Mouse (Mus musculus) stomach, embryonic 14.5 days (tissue): ENCODE results near the gene Slc6a17. TPM values are rescaled to one million over a fixed set of nuclear protein-coding genes. Genes with fewer than 3 reads are reported as not detected.

Experiments used
- ATAC-seq: fragments of 200-750 bp; cut with Nextera tagmentation; 2 replicates; pipeline ENCODE4 v1.8.0; 2017; ENCODE audit warnings: low read depth, moderate TSS enrichment; ENCODE audit not compliant: insufficient number of reproducible peaks, insufficient read depth, low FRiP score
- H3K27ac ChIP-seq: fragments of 300-500 bp; sonication (generic); 2 replicates; pipeline ENCODE4 v1.5.1; 2014; ENCODE audit warnings: mild to moderate bottlenecking, low read length, moderate library complexity, mixed read lengths
- H3K27me3 ChIP-seq: fragments of 300-500 bp; sonication (generic); 2 replicates; pipeline ENCODE4 v1.6.1; 2014; ENCODE audit warnings: low read length, control low read depth, mixed read lengths; ENCODE audit not compliant: control insufficient read depth, insufficient read depth
- H3K36me3 ChIP-seq: fragments of 300-500 bp; sonication (generic); 2 replicates; pipeline ENCODE4 v1.6.1; 2014; ENCODE audit warnings: mild to moderate bottlenecking, control low read depth, low read length, moderate library complexity, mixed read lengths; ENCODE audit not compliant: control insufficient read depth, insufficient read depth
- H3K4me1 ChIP-seq: fragments of 300-500 bp; sonication (generic); 2 replicates; pipeline ENCODE4 v1.6.1; 2014; ENCODE audit warnings: low read length, control low read depth, mixed read lengths; ENCODE audit not compliant: control insufficient read depth, insufficient read depth
- H3K4me2 ChIP-seq: fragments of 300-500 bp; sonication (generic); replicated peaks from 2 replicates; pipeline ENCODE4 v1.6.1; 2014; ENCODE audit warnings: low read depth, low read length, control low read depth
- H3K4me3 ChIP-seq: fragments of 300-500 bp; sonication (generic); 2 replicates; pipeline ENCODE4 v1.5.1; 2014; ENCODE audit warnings: low read depth, low read length, control low read depth
- H3K9ac ChIP-seq: fragments of 300-500 bp; sonication (generic); replicated peaks from 2 replicates; pipeline ENCODE4 v1.6.1; 2014; ENCODE audit warnings: low read depth, mild to moderate bottlenecking, control low read depth, low read length, moderate library complexity, mixed read lengths
- H3K9me3 ChIP-seq: fragments of 300-500 bp; sonication (generic); 2 replicates; pipeline ENCODE4 v1.6.1; 2016; ENCODE audit warnings: low read depth, low read length, control low read depth; ENCODE audit not compliant: control insufficient read depth
- WGBS: fragments of 180-500 bp; shearing (Covaris S2); extraction: QIAGEN DNeasy Blood & Tissue Kit; methylation state at CpG from one replicate; pipeline ENCODE4 v1.1.7; 2014; 5-methylcytosine and 5-hydroxymethylcytosine counted together
- polyA plus RNA-seq: library from polyadenylated mRNA; unstranded; fragments of >200 nt; fragmentation: Nextera tagmentation; extraction: Ambion mirVana; gene quantifications from 2 replicates; pipeline ENCODE4 v1.2.1, GENCODE M21; 2014

The Slc6a17 gene
- polyA plus RNA-seq, 1 experiment from 2014 or later, result 2.2 TPM

- Histone ChIP-seq H3K9ac (no peak overlapping the region), H3K36me3 (no peaks in the 10 kb centered on the region), H3K4me3 (no peak overlapping the region), H3K27ac (no peak overlapping the region), H3K27me3 (0 out of 2 replicates have a peak, but pooled peaks cover 2% of the 10 kb centered on the region), H3K9me3 (no peaks in the 10 kb centered on the region), H3K4me2 (no peak overlapping the region), H3K4me1 (no peaks in the 10 kb centered on the region)
- 81% methylated on average over 11 of the region's 11 CpGs for WGBS
- ATAC-seq, result no peak
Measured at GRCm38 (mm10) chr3:107468106-107468505, 49.7 kb downstream of the Slc6a17 start.

- H3K27me3 ChIP-seq, result peaks cover 7% of the 10 kb centered on the region; the same call in 1 of the 2 replicates
Measured at GRCm38 (mm10) chr3:107466577-107466976, 51.2 kb downstream of the Slc6a17 start.

GRCm38 (mm10) chr3:107462160-107462559 is 55.7 kb downstream of the Slc6a17 start:
- H3K9me3 ChIP-seq, result no peaks in the 10 kb centered on the region
- 0 out of 2 replicates have a peak, but pooled peaks have one; percentile 16 for ATAC-seq
- WGBS, result 14% methylated on average over 5 of the region's 5 CpGs
- H3K4me3 ChIP-seq, result no peak overlapping the region
- H3K27me3 ChIP-seq, result peaks cover 49% of the 10 kb centered on the region
- H3K4me1 ChIP-seq, result peaks cover 14% of the 10 kb centered on the region; the same call in 1 of the 2 replicates
- no peak overlapping the region for H3K27ac ChIP-seq
- no peak overlapping the region for H3K9ac ChIP-seq
- H3K4me2 ChIP-seq, result no peak overlapping the region
- H3K36me3 ChIP-seq, result no peaks in the 10 kb centered on the region

More at GRCm38 (mm10) chr3:107466577-107466976, 51.2 kb downstream of the Slc6a17 start:
- Histone ChIP-seq H3K27ac (no peak overlapping the region), H3K9ac (no peak overlapping the region), H3K4me2 (no peak overlapping the region), H3K36me3 (no peaks in the 10 kb centered on the region), H3K4me3 (no peak overlapping the region), H3K9me3 (no peaks in the 10 kb centered on the region), H3K4me1 (no peaks in the 10 kb centered on the region)
- WGBS, result 6% methylated on average over 6 of the region's 6 CpGs
- ATAC-seq, result no peak

GRCm38 (mm10) chr3:107459773-107460431 is 57.9 kb downstream of the Slc6a17 start:
- no peak overlapping the region for H3K27ac ChIP-seq
- H3K4me1 ChIP-seq, result peaks cover 14% of the 10 kb centered on the region; the same call in 1 of the 2 replicates
- H3K27me3 ChIP-seq, result peaks cover 65% of the 10 kb centered on the region
- peak overlapping the region; percentile 76 for H3K4me2 ChIP-seq
- ATAC-seq, result peak; percentile 51
- WGBS, result under 1% methylated on average over 39 of the region's 69 CpGs
- no peak overlapping the region for H3K9ac ChIP-seq
- peak overlapping the region; percentile 42 for H3K4me3 ChIP-seq
- no peaks in the 10 kb centered on the region for H3K36me3 ChIP-seq
- H3K9me3 ChIP-seq, result no peaks in the 10 kb centered on the region

GRCm38 (mm10) chr3:107459196-107459772 is 58.5 kb downstream of the Slc6a17 start, which contains the start of gene Kcnc4:
Gene Kcnc4 (minus strand): TSS chr3:107459552.
- under 1% methylated on average over 62 of the region's 68 CpGs for WGBS
- Histone ChIP-seq H3K27me3 (peaks cover 65% of the 10 kb centered on the region), H3K27ac (no peak within 1 kb of the TSS), H3K4me1 (peaks cover 14% of the 10 kb centered on the region; the same call in 1 of the 2 replicates), H3K9ac (0 out of 2 replicates have a peak within 1 kb of the TSS, but pooled peaks have one; percentile 0), H3K36me3 (no peaks in the 10 kb centered on the region), H3K4me3 (peak within 1 kb of the TSS; percentile 42), H3K4me2 (peak within 1 kb of the TSS; percentile 76), H3K9me3 (no peaks in the 10 kb centered on the region)
- peak; percentile 46 for ATAC-seq

GRCm38 (mm10) chr3:107458528-107459195 is 59.2 kb downstream of the Slc6a17 start:
- Histone ChIP-seq H3K36me3 (no peaks in the 10 kb centered on the region), H3K27ac (no peak overlapping the region), H3K4me2 (peak overlapping the region; percentile 76), H3K4me3 (peak overlapping the region; percentile 42), H3K27me3 (peaks cover 65% of the 10 kb centered on the region), H3K4me1 (peaks cover 14% of the 10 kb centered on the region; the same call in 1 of the 2 replicates), H3K9me3 (no peaks in the 10 kb centered on the region), H3K9ac (0 out of 2 replicates have a peak overlapping the region, but pooled peaks have one; percentile 0)
- no peak for ATAC-seq
- under 1% methylated on average over 51 of the region's 51 CpGs for WGBS

GRCm38 (mm10) chr3:107458104-107458503 is 59.7 kb downstream of the Slc6a17 start:
- Histone ChIP-seq H3K4me3 (peak overlapping the region; percentile 42), H3K9me3 (no peaks in the 10 kb centered on the region), H3K36me3 (no peaks in the 10 kb centered on the region), H3K4me2 (peak overlapping the region; percentile 76), H3K27ac (no peak overlapping the region), H3K27me3 (peaks cover 62% of the 10 kb centered on the region), H3K4me1 (peaks cover 14% of the 10 kb centered on the region; the same call in 1 of the 2 replicates), H3K9ac (no peak overlapping the region)
- 3% methylated on average over 23 of the region's 23 CpGs for WGBS
- no peak for ATAC-seq

- ATAC-seq, result no peak
- 0 out of 2 replicates have a peak, but pooled peaks cover 8% of the 10 kb centered on the region for H3K4me1 ChIP-seq
- peaks cover 35% of the 10 kb centered on the region for H3K27me3 ChIP-seq
- H3K9ac ChIP-seq, result no peak overlapping the region
- no peaks in the 10 kb centered on the region for H3K36me3 ChIP-seq
- H3K4me3 ChIP-seq, result no peak overlapping the region
- no peak overlapping the region for H3K4me2 ChIP-seq
- WGBS, result 69% methylated on average over 4 of the region's 4 CpGs
- H3K9me3 ChIP-seq, result no peaks in the 10 kb centered on the region
- H3K27ac ChIP-seq, result no peak overlapping the region
Measured at GRCm38 (mm10) chr3:107454280-107454679, 63.5 kb downstream of the Slc6a17 start.
